Mouse (Mus musculus) heart, adult 2 months (tissue): ENCODE data around the gene Scarf2. TPM values are rescaled to one million over a fixed set of nuclear protein-coding genes. Genes with fewer than 3 reads are reported as not detected.

Experiments
- DNase-seq, 2 experiments: peaks; one replicate each; pipeline ENCODE4 v3.0.0; 2021
- H3K27ac ChIP-seq: fragments of 200-600 bp; 2 replicates; pipeline ENCODE4 v1.8.1; 2022
- H3K27me3 ChIP-seq: fragments of 200-500 bp; 2 replicates; pipeline ENCODE4 v1.6.1; 2012; ENCODE audit warnings: mild to moderate bottlenecking, low read length, inconsistent platforms, mixed read lengths; ENCODE audit not compliant: control insufficient read depth, insufficient read depth
- H3K36me3 ChIP-seq: fragments of 200-500 bp; 2 replicates; pipeline ENCODE4 v1.6.1; 2012; ENCODE audit warnings: low read length, inconsistent platforms; ENCODE audit not compliant: control insufficient read depth, insufficient read depth
- H3K4me1 ChIP-seq: fragments of 200-500 bp; 2 replicates; pipeline ENCODE4 v1.6.1; 2011; ENCODE audit warnings: low read length; ENCODE audit not compliant: control insufficient read depth, insufficient read depth
- H3K4me3 ChIP-seq: fragments of 200-600 bp; 2 replicates; pipeline ENCODE4 v1.8.1; 2022
- H3K79me2 ChIP-seq: fragments of 200-500 bp; replicated peaks from 2 replicates; pipeline ENCODE4 v1.6.1; 2012; ENCODE audit warnings: mild to moderate bottlenecking, inconsistent platforms, low read length, moderate library complexity, mixed read lengths; ENCODE audit not compliant: control insufficient read depth, insufficient read depth
- H3K9ac ChIP-seq: fragments of 200-500 bp; 2 replicates; pipeline ENCODE4 v1.6.1; 2012; ENCODE audit warnings: low read depth, mild to moderate bottlenecking, control low read depth, inconsistent platforms, low read length, mixed read lengths
- CTCF ChIP-seq: fragments of 200-600 bp; IDR thresholded peaks from 2 replicates; pipeline ENCODE4 v1.8.1; 2022; ENCODE audit warnings: antibody characterized with exemption, mild to moderate bottlenecking, moderate library complexity
- EP300 ChIP-seq: fragments of 200-500 bp; IDR thresholded peaks from 2 replicates; pipeline ENCODE4 v1.6.1; 2011; ENCODE audit warnings: low read depth, low read length, control low read depth; ENCODE audit not compliant: insufficient read depth
- POLR2A ChIP-seq: fragments of 200-500 bp; IDR thresholded peaks from 2 replicates; pipeline ENCODE4 v1.6.1; 2011; ENCODE audit warnings: mild to moderate bottlenecking, low read depth, low read length, control low read depth; ENCODE audit not compliant: insufficient read depth
- WGBS: fragments of 180-500 bp; shearing (Covaris S2); methylation state at CpG from one replicate; pipeline ENCODE4 v1.1.7; 2018; 5-methylcytosine and 5-hydroxymethylcytosine counted together
- intact Hi-C: fragments of 180-260 bp; cut with DNase I; formaldehyde crosslinking; loops from one replicate; pipeline ENCODE4 v1.15.1; 2025
- long read RNA-seq: library from polyadenylated mRNA; stranded (forward); transcript quantifications from one replicate; pipeline ENCODE4 v2.0.0, GENCODE M21; 2021
- polyA plus RNA-seq: library from polyadenylated mRNA; depleted of rRNA; stranded (reverse); fragments of >200 nt; gene quantifications from 2 replicates; pipeline ENCODE4 v1.2.3, GENCODE M21; 2012; rRNA removed
- total RNA-seq, 2 experiments: library from RNA; stranded (reverse); gene quantifications; 2 replicates each; pipeline ENCODE4 v1.2.3; 2021

Scarf2 gene
- total RNA-seq (1 to 10 TPM; 4.1 to 5.2 TPM), polyA plus RNA-seq (10.8 and 13.4 TPM in 2 replicates)
- long read RNA-seq, partial matches to known transcripts: 0 of 9 reads
- long read RNA-seq, other reads (novel, unspliced or antisense): 4 of 9 reads

- no peaks in the 10 kb centered on the region for H3K4me1 ChIP-seq
- peak within 1 kb of the TSS; percentile 85 for H3K9ac ChIP-seq
- no peaks in the 10 kb centered on the region for H3K36me3 ChIP-seq
- peak within 1 kb of the TSS; percentile 81 for H3K27ac ChIP-seq
- intact Hi-C loops: loop anchor here (5.0 kb wide), 1 partner anchor 35 kb away; no protein-coding TSS in a partner anchor
- 0 out of 2 replicates have a peak, but pooled peaks cover 1% of the 10 kb centered on the region for H3K27me3 ChIP-seq
- no peaks in the 10 kb centered on the region for H3K79me2 ChIP-seq
- peak within 1 kb of the TSS; percentile 59 for H3K4me3 ChIP-seq
- DNase-seq: peak; percentile 81 to 82
- WGBS: 4% methylated on average over 78 of the region's 81 CpGs
- no peak for TF ChIP-seq EP300
- TF ChIP-seq CTCF: no peak
- TF ChIP-seq POLR2A: no peak
Observed at GRCm38 (mm10) chr16:17796971-17797811, at the start of gene Scarf2. Gene Scarf2 (plus strand): TSS chr16:17797282.

- WGBS: 23% methylated on average over 3 of the region's 3 CpGs
- Histone ChIP-seq H3K4me3 (no peak overlapping the region), H3K36me3 (no peaks in the 10 kb centered on the region), H3K27ac (no peak overlapping the region), H3K79me2 (no peaks in the 10 kb centered on the region), H3K9ac (no peak overlapping the region), H3K4me1 (no peaks in the 10 kb centered on the region), H3K27me3 (no peaks in the 10 kb centered on the region)
- no peak for TF ChIP-seq CTCF
- TF ChIP-seq POLR2A: no peak
- no peak for TF ChIP-seq EP300
- DNase-seq: no peak
- intact Hi-C loops: no loop called here
Observed at GRCm38 (mm10) chr16:17753001-17753400, 44.1 kb upstream of the Scarf2 start.

GRCm38 (mm10) chr16:17753686-17754085 lies 43.4 kb upstream of the Scarf2 start:
- no peak overlapping the region for H3K27ac ChIP-seq
- WGBS: 11% methylated on average over 1 of the region's 1 CpGs
- no peak overlapping the region for H3K4me3 ChIP-seq
- TF ChIP-seq CTCF (no peak), POLR2A (no peak), EP300 (no peak)
- H3K27me3 ChIP-seq: no peaks in the 10 kb centered on the region
- intact Hi-C loops: no loop called here
- H3K4me1 ChIP-seq: no peaks in the 10 kb centered on the region
- H3K9ac ChIP-seq: no peak overlapping the region
- peak in 1 of 2 experiments; percentile 33 for DNase-seq
- H3K36me3 ChIP-seq: no peaks in the 10 kb centered on the region
- H3K79me2 ChIP-seq: no peaks in the 10 kb centered on the region

- DNase-seq: no peak
- intact Hi-C loops: no loop called here
- Histone ChIP-seq H3K27ac (no peak overlapping the region), H3K36me3 (no peaks in the 10 kb centered on the region), H3K27me3 (no peaks in the 10 kb centered on the region), H3K4me3 (no peak overlapping the region), H3K4me1 (peaks cover 4% of the 10 kb centered on the region), H3K9ac (no peak overlapping the region), H3K79me2 (no peaks in the 10 kb centered on the region)
- 100% methylated on average over 1 of the region's 1 CpGs for WGBS
- no peak for TF ChIP-seq EP300
- TF ChIP-seq CTCF: no peak
- no peak for TF ChIP-seq POLR2A
Observed at GRCm38 (mm10) chr16:17757756-17758155, 39.3 kb upstream of the Scarf2 start.

- DNase-seq: no peak
- peak overlapping the region; percentile 57 for H3K27ac ChIP-seq
- H3K36me3 ChIP-seq: no peaks in the 10 kb centered on the region
- H3K4me3 ChIP-seq: peak overlapping the region; percentile 66
- H3K79me2 ChIP-seq: no peaks in the 10 kb centered on the region
- peak overlapping the region; percentile 59 for H3K9ac ChIP-seq
- WGBS: 36% methylated on average over 9 of the region's 9 CpGs
- H3K4me1 ChIP-seq: peaks cover 4% of the 10 kb centered on the region
- no peaks in the 10 kb centered on the region for H3K27me3 ChIP-seq
- no peak for TF ChIP-seq EP300
- no peak for TF ChIP-seq CTCF
- no peak for TF ChIP-seq POLR2A
- intact Hi-C loops: no loop called here
Observed at GRCm38 (mm10) chr16:17758902-17759301, 38.2 kb upstream of the Scarf2 start.

GRCm38 (mm10) chr16:17759344-17759773 lies 37.7 kb upstream of the Scarf2 start, which contains the start of gene Klhl22:
Gene Klhl22 (plus strand): TSS chr16:17759618.
- Histone ChIP-seq H3K9ac (peak within 1 kb of the TSS; percentile 83), H3K27ac (peak within 1 kb of the TSS; percentile 57), H3K4me3 (peak within 1 kb of the TSS; percentile 66), H3K36me3 (no peaks in the 10 kb centered on the region), H3K27me3 (no peaks in the 10 kb centered on the region), H3K4me1 (peaks cover 4% of the 10 kb centered on the region), H3K79me2 (no peaks in the 10 kb centered on the region)
- TF ChIP-seq EP300 (no peak), CTCF (no peak), POLR2A (peak; percentile 75)
- WGBS: under 1% methylated on average over 28 of the region's 28 CpGs
- peak; percentile 93 to 97 for DNase-seq
- intact Hi-C loops: no loop called here
